Mouse (Mus musculus) ovary, postnatal 14 days (tissue): ENCODE data around the gene Ak5.

Experiments used
- DNase-seq: peaks from one replicate; pipeline ENCODE4 v3.0.0; 2022; ENCODE audit warnings: low spot score

Ak5 gene

DNA sequence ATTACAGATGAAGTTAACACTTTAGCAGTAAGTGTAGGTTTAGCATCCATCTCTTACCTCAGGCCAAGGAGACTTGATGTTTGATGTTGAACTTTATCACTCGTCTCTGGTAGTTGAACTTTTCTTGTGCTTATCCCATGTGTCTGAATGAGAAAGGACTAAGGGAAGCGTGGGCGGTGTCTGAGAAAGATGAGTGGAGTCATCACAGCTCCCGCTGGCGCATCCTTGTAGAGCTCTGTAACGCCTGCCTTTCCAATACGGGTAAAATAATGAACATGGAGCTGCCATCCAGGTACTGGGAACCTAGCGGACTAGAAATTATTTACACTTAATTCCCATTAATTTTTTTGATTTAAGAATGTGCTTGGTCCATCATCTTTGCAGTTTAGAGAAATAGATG, 239.2 kb downstream of the Ak5 start:
- no peak for DNase-seq
